Mouse (Mus musculus): ENCODE data around the gene Plod2.

DNA sequence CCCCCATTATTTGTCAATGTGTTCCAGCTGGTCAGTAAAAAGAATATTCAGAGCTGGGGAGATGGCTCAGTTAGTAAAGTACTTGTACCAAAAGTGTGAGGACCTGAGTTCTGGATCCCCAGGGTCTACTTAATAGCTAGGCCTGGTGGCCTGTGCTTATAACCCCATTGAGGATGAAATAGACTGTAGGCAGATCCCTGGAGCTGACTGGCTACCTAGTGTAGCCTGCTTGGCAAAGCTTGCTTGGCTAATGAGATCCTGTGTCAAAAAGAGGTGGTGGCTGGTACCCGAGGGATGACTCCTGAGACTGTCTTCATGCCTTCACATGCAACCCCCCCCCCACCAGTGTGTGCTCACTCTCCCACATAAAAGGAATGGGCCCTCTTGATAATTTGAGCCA lies 2.1 kb downstream of the Plod2 start:
- TF ChIP-seq CTCF (IDR thresholded peaks at IDR 0.05; ENCODE audit: low read depth, low read length) (no peak), POLR2A (IDR thresholded peaks at IDR 0.05; ENCODE audit: insufficient read depth, low read length) (no peak)
